Mouse (Mus musculus) limb, embryonic 11.5 days (tissue): ENCODE measurements at regions not wholly inside any gene's neighbourhood (a gene's known extent, or its start where the extent isn't known, plus 50 kb on each side); places are given as distances from the start of the nearest gene placed in this dataset.
"Not testable (repeated sequence)": the region's sequence is repeated elsewhere in the genome, so short reads cannot be mapped to it uniquely, and the experiment has no call there.

Source experiments
- ATAC-seq: fragments of 200-750 bp; cut with Nextera tagmentation; 2 replicates; pipeline ENCODE4 v1.8.0; 2017; ENCODE audit warnings: low read depth; ENCODE audit not compliant: insufficient number of reproducible peaks, low FRiP score, low TSS enrichment
- DNase-seq: peaks from one replicate; pipeline ENCODE4 v3.0.0-alpha.2; 2015; ENCODE audit warnings: low spot score
- H3K27ac ChIP-seq: fragments of 300-500 bp; sonication (generic); replicated peaks from 2 replicates; pipeline ENCODE4 v1.5.1; 2014; ENCODE audit warnings: low read depth, mild to moderate bottlenecking, low read length
- H3K27me3 ChIP-seq: fragments of 300-500 bp; sonication (generic); 2 replicates; pipeline ENCODE4 v1.6.1; 2014; ENCODE audit warnings: mild to moderate bottlenecking, low read length, mixed read lengths; ENCODE audit not compliant: control insufficient read depth, insufficient read depth
- H3K36me3 ChIP-seq: fragments of 300-500 bp; sonication (generic); 2 replicates; pipeline ENCODE4 v1.6.1; 2014; ENCODE audit warnings: mild to moderate bottlenecking, low read length, moderate library complexity, mixed read lengths; ENCODE audit not compliant: control insufficient read depth, insufficient read depth
- H3K4me1 ChIP-seq: fragments of 300-500 bp; sonication (generic); 2 replicates; pipeline ENCODE4 v1.6.1; 2014; ENCODE audit warnings: low read length, mixed read lengths; ENCODE audit not compliant: control insufficient read depth, insufficient read depth
- H3K4me2 ChIP-seq: fragments of 300-500 bp; sonication (generic); 2 replicates; pipeline ENCODE4 v1.6.1; 2014; ENCODE audit warnings: low read depth, mild to moderate bottlenecking, moderate library complexity; ENCODE audit not compliant: severe bottlenecking
- H3K4me3 ChIP-seq: fragments of 300-500 bp; sonication (generic); 2 replicates; pipeline ENCODE4 v1.5.1; 2014; ENCODE audit warnings: low read depth, low read length
- H3K9ac ChIP-seq: fragments of 300-500 bp; sonication (generic); 2 replicates; pipeline ENCODE4 v1.6.1; 2014; ENCODE audit warnings: mild to moderate bottlenecking, low read length
- H3K9me3 ChIP-seq: fragments of 300-500 bp; sonication (generic); 2 replicates; pipeline ENCODE4 v1.6.1; 2016; ENCODE audit warnings: low read length; ENCODE audit not compliant: control insufficient read depth
- WGBS: fragments of 180-500 bp; shearing (Covaris S2); extraction: QIAGEN DNeasy Blood & Tissue Kit; methylation state at CpG from one replicate; pipeline ENCODE4 v1.1.7; 2014; 5-methylcytosine and 5-hydroxymethylcytosine counted together

DNA sequence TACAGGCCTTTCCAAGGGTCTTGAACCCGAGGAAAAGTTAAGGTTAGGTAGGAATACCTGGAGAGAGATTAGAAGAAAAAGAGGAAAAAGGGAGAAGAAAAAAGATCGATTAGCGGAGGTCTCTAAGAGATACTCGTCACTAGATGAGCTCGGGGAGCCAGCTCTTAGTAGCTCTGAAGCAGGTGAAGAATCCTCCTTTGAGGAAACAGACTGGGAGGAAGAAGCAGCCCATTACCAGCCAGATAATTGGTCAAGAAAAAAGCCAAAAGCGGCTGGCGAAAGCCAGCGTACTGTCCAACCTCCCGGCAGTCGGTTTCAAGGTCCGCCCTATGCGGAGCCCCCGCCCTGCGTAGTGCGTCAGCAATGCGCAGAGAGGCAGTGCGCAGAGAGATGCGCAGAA lies 1824.3 kb upstream of the Pcdh20 start:
- H3K27ac ChIP-seq, DNase-seq, H3K27me3 ChIP-seq, H3K4me1 ChIP-seq, H3K9ac ChIP-seq, H3K36me3 ChIP-seq, H3K4me2 ChIP-seq, ATAC-seq, H3K4me3 ChIP-seq, H3K9me3 ChIP-seq: not testable (repeated sequence)
- whole genome bisulfite sequencing, result 96% methylated on average over 11 of the region's 18 CpGs

DNA sequence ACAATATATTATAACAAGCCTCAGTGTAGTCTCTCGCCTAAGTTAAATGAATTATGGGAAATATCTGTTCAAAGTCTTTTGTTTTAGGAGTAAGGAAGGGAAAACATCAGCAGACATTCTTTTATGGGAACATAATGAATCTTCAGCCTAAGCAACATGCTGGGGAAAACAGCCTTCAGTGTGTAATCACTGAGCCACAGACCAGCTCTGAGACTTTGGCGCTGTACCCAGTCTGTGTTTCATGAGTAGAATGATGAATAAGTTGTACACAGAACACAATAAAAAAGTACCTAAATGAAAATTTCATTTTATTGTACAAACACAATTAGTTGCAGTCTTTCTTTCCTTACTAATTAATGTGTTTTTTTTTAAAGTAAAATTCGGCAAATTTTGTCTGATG lies 1774.8 kb upstream of the Pcdh20 start:
- 89% methylated on average over 3 of the region's 3 CpGs for WGBS
- Histone ChIP-seq H3K9ac (no peak overlapping the region), H3K9me3 (no peaks in the 10 kb centered on the region), H3K4me2 (no peak overlapping the region), H3K27me3 (no peaks in the 10 kb centered on the region), H3K27ac (no peak overlapping the region), H3K4me3 (no peak overlapping the region), H3K36me3 (no peaks in the 10 kb centered on the region), H3K4me1 (no peaks in the 10 kb centered on the region)
- ATAC-seq (no peak), DNase-seq (no peak)

DNA sequence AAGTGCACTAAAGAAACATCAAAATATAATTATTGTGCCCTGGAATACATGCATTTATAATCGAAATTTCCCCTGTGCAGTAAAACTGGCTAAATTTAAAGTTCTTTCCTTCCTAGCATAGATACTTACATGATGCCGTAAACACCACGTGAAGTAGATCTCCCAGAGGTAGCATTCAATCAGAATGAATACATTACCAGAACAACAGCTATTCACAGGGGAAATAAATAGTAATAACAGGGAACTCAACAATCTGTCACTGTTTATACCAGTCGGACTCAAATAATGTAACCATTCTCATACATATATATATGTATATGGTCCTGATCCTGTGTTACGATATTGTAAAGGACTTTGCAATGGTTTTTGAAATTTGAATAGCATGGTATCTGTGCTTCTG lies 1761.5 kb upstream of the Pcdh20 start:
- Histone ChIP-seq H3K9me3 (no peaks in the 10 kb centered on the region), H3K4me1 (no peaks in the 10 kb centered on the region), H3K27ac (no peak overlapping the region), H3K36me3 (no peaks in the 10 kb centered on the region), H3K27me3 (no peaks in the 10 kb centered on the region), H3K9ac (no peak overlapping the region), H3K4me3 (no peak overlapping the region), H3K4me2 (no peak overlapping the region)
- no peak for DNase-seq
- ATAC-seq, result no peak
- 83% methylated on average over 5 of the region's 5 CpGs for WGBS

DNA sequence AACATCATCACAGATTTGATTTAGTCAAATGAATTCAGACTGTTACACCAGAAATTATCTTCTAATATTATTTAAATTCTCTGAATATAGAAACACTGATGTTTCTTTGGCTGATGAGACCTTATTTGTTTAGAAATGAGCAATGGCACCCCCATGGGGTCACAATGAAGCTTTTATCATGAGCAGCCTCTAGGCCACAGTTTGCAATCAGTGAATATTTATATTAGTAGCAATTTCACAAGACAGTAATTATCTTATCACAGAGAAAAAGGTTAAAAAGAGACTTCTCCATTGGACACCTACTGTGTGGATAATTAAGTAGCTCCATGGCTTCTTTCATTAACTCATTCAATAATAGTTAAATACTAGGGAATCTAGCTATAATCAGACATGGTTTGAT lies 1729.1 kb upstream of the Pcdh20 start:
- ATAC-seq (no peak), DNase-seq (no peak)
- Histone ChIP-seq H3K27me3 (no peaks in the 10 kb centered on the region), H3K27ac (no peak overlapping the region), H3K4me1 (no peaks in the 10 kb centered on the region), H3K36me3 (no peaks in the 10 kb centered on the region), H3K4me3 (no peak overlapping the region), H3K9ac (no peak overlapping the region), H3K9me3 (no peaks in the 10 kb centered on the region), H3K4me2 (no peak overlapping the region)

DNA sequence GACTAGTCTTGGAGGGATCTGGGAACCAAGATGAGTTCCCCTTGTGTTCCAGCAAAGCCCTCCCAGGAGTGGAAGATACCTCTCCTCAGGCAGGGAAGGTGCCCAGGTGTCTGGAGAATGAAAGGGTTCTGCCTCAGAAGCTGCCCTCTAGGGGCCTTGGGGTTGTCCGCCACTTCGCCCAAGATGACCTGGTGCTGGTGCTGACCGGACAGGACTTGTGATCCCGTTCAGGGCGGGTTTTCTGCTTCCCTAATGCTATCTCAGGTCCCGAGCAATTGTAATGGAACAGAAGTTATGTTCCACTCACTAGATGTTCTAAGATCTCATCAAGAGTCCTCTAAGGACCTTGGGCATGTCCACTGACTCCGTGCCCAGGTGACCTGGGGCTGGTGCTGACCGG lies 1726.6 kb upstream of the Pcdh20 start:
- 94% methylated on average over 8 of the region's 8 CpGs for WGBS
- no peak overlapping the region for H3K4me2 ChIP-seq
- DNase-seq, result no peak
- no peaks in the 10 kb centered on the region for H3K27me3 ChIP-seq
- no peak overlapping the region for H3K27ac ChIP-seq
- no peaks in the 10 kb centered on the region for H3K36me3 ChIP-seq
- H3K9ac ChIP-seq, result no peak overlapping the region
- no peak for ATAC-seq
- H3K9me3 ChIP-seq, result no peaks in the 10 kb centered on the region
- no peak overlapping the region for H3K4me3 ChIP-seq
- H3K4me1 ChIP-seq, result no peaks in the 10 kb centered on the region

DNA sequence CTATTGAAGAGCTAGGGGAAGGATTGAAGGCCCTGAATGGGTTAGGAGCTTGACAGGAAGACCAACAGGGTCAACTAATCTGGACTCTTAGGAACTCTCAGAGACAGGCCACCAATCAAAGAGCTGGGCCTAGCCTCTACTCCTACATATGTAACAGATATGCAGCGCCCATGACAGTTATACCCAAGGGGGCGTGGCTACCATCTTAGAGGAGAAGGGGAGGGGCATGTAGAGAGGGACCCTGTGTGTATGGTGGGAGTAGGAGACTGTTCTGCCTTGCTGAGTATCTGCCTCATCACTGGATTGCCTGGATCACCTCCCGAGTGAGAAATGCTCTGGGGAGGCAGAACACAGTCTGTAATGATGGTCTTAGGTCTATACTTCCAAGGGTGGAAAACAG lies 1701.5 kb upstream of the Pcdh20 start:
- no peak for DNase-seq
- WGBS, result 83% methylated on average over 3 of the region's 3 CpGs
- ATAC-seq, result no peak
- H3K4me3 ChIP-seq, result no peak overlapping the region
- H3K4me2 ChIP-seq, result no peak overlapping the region
- no peak overlapping the region for H3K9ac ChIP-seq
- H3K36me3 ChIP-seq, result no peaks in the 10 kb centered on the region
- H3K9me3 ChIP-seq, result no peaks in the 10 kb centered on the region
- H3K27me3 ChIP-seq, result no peaks in the 10 kb centered on the region
- H3K4me1 ChIP-seq, result no peaks in the 10 kb centered on the region
- H3K27ac ChIP-seq, result no peak overlapping the region
